Mouse (Mus musculus) myocyte (in vitro differentiated cells): ENCODE data around the gene Creg1. TPM values are rescaled to one million over a fixed set of nuclear protein-coding genes. Genes with fewer than 3 reads are reported as not detected.

Experiments used
- H3K27me3 ChIP-seq: one replicate; pipeline ENCODE4 v1.6.1; 2011; ENCODE audit not compliant: control insufficient read depth, insufficient read depth, insufficient read length
- H3K36me3 ChIP-seq: one replicate; pipeline ENCODE4 v1.6.1; 2011; ENCODE audit not compliant: control insufficient read depth, insufficient read depth
- H3K4me2 ChIP-seq: one replicate; pipeline ENCODE4 v1.6.1; 2011; ENCODE audit warnings: low read depth, control low read depth
- H3K4me3 ChIP-seq: one replicate; pipeline ENCODE4 v1.5.1; 2011; ENCODE audit warnings: mild to moderate bottlenecking, control low read depth, moderate library complexity
- H3K79me2 ChIP-seq: one replicate; pipeline ENCODE4 v1.6.1; 2011; ENCODE audit not compliant: control insufficient read depth, insufficient read depth
- H3ac ChIP-seq: one replicate; pipeline ENCODE4 v1.6.1; 2011; ENCODE audit not compliant: control insufficient read depth, insufficient read length
- CEBPB ChIP-seq: IDR thresholded peaks from 2 replicates; pipeline ENCODE4 v1.6.1; 2011; ENCODE audit warnings: mild to moderate bottlenecking, moderate library complexity; ENCODE audit not compliant: poor library complexity, insufficient read depth, severe bottlenecking
- E2F4 ChIP-seq: IDR thresholded peaks from one replicate; pipeline ENCODE4 v1.6.1; 2011; ENCODE audit warnings: mild to moderate bottlenecking, control low read depth, moderate library complexity; ENCODE audit not compliant: insufficient read depth
- MAX ChIP-seq: IDR thresholded peaks from one replicate; pipeline ENCODE4 v1.6.1; 2011; ENCODE audit warnings: low read depth, mild to moderate bottlenecking, control low read depth
- MYOD1 ChIP-seq, 3 experiments: IDR thresholded peaks; one replicate each; pipeline ENCODE4 v1.6.1; 2011; ENCODE audit warnings: control low read depth in 2 of 3, low read depth in 2 of 3, mild to moderate bottlenecking in 2 of 3, moderate library complexity in 1 of 3; ENCODE audit not compliant: insufficient read length in 2 of 3, control insufficient read depth in 1 of 3
- MYOG ChIP-seq, 3 experiments: IDR thresholded peaks; one replicate each; pipeline ENCODE4 v1.6.1; 2011; ENCODE audit warnings: control low read depth in 2 of 3, low read depth in 2 of 3, mild to moderate bottlenecking in 2 of 3; ENCODE audit not compliant: insufficient read length in 2 of 3, control insufficient read depth in 1 of 3, insufficient read depth in 1 of 3
- POLR2A ChIP-seq: IDR thresholded peaks from one replicate; pipeline ENCODE4 v1.6.1; 2011; ENCODE audit warnings: low read depth, mild to moderate bottlenecking, control low read depth, moderate library complexity; ENCODE audit not compliant: insufficient read length
- POLR2AphosphoS2 ChIP-seq: IDR thresholded peaks from one replicate; pipeline ENCODE4 v1.6.1; 2011; ENCODE audit warnings: low read depth, control low read depth; ENCODE audit not compliant: insufficient read length
- REST ChIP-seq: IDR thresholded peaks from one replicate; pipeline ENCODE4 v1.6.1; 2011; ENCODE audit warnings: mild to moderate bottlenecking, control low read depth, moderate library complexity; ENCODE audit not compliant: insufficient read depth, insufficient read length
- SRF ChIP-seq: IDR thresholded peaks from one replicate; pipeline ENCODE4 v1.6.1; 2011; ENCODE audit warnings: low read depth; ENCODE audit not compliant: control insufficient read depth, insufficient read length
- TCF12 ChIP-seq: IDR thresholded peaks from one replicate; pipeline ENCODE4 v1.6.1; 2011; ENCODE audit warnings: mild to moderate bottlenecking, control low read depth; ENCODE audit not compliant: poor library complexity, insufficient read depth, severe bottlenecking
- TCF3 ChIP-seq: IDR thresholded peaks from one replicate; pipeline ENCODE4 v1.6.1; 2011; ENCODE audit warnings: low read depth, control low read depth; ENCODE audit not compliant: insufficient read length
- USF1 ChIP-seq: IDR thresholded peaks from one replicate; pipeline ENCODE4 v1.6.1; 2011; ENCODE audit warnings: low read depth, mild to moderate bottlenecking, control low read depth, moderate library complexity
- polyA plus RNA-seq: library from polyadenylated mRNA; unstranded; fragments of >200 nt; fragmentation: generic; extraction: Trizol; gene quantifications from one replicate; pipeline ENCODE4 v1.2.1, GENCODE M21; 2012; ENCODE audit warnings: missing spikeins

Gene Creg1
- polyA plus RNA-seq, 1 experiment, result 18.7 TPM

GRCm38 (mm10) chr1:165818145-165818860, 54.8 kb downstream of the Creg1 start:
- TF ChIP-seq TCF3, result no peak
- TF ChIP-seq MAX, result no peak
- TF ChIP-seq MYOD1 (IDR thresholded peaks at IDR 0.05; ENCODE audit: control insufficient read depth in 1 of 3, insufficient read length in 2 of 3, low read depth in 2 of 3), result no peak
- no peak for TF ChIP-seq POLR2AphosphoS2
- TF ChIP-seq CEBPB, result no peak
- no peak for TF ChIP-seq REST
- Histone ChIP-seq H3K4me2 (no peak overlapping the region), H3K27me3 (peaks cover 5% of the 10 kb centered on the region), H3K4me3 (no peak overlapping the region), H3ac (no peak overlapping the region), H3K36me3 (no peaks in the 10 kb centered on the region), H3K79me2 (no peaks in the 10 kb centered on the region)

DNA sequence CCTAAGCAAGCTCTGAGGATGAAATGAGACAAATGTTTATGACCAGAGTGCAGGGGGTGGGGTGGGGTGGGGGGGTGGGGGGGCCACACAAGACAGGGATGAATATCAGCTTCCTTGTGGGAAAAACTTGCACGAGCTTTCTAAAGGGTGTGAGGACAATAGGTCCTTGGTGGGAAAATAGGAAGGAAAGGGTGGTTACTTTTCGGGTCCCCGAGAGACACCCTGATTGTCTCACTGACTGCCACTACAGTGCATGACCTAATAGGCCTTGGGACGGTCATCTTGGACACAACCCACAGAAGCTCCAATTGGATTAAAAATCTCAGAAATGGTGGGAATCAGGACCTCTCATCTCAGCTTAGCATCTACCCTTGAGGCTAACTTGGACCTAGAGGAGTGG, 55.6 kb downstream of the Creg1 start:
- H3K27me3 ChIP-seq, result peaks cover 5% of the 10 kb centered on the region
- no peak overlapping the region for H3K4me3 ChIP-seq
- H3ac ChIP-seq, result no peak overlapping the region
- no peaks in the 10 kb centered on the region for H3K79me2 ChIP-seq
- no peak overlapping the region for H3K4me2 ChIP-seq
- no peaks in the 10 kb centered on the region for H3K36me3 ChIP-seq
- TF ChIP-seq USF1, result no peak
- TF ChIP-seq SRF, result no peak
- no peak for TF ChIP-seq POLR2AphosphoS2
- TF ChIP-seq POLR2A, result no peak
- no peak for TF ChIP-seq MAX
- no peak for TF ChIP-seq CEBPB
- no peak for TF ChIP-seq REST
- TF ChIP-seq TCF3, result no peak
- TF ChIP-seq TCF12, result no peak
- TF ChIP-seq E2F4, result no peak
- TF ChIP-seq MYOG (IDR thresholded peaks at IDR 0.05; ENCODE audit: control insufficient read depth in 1 of 3, insufficient read depth in 1 of 3, insufficient read length in 2 of 3, low read depth in 2 of 3), result no peak
- no peak for TF ChIP-seq MYOD1 (IDR thresholded peaks at IDR 0.05; ENCODE audit: control insufficient read depth in 1 of 3, insufficient read length in 2 of 3, low read depth in 2 of 3)

DNA sequence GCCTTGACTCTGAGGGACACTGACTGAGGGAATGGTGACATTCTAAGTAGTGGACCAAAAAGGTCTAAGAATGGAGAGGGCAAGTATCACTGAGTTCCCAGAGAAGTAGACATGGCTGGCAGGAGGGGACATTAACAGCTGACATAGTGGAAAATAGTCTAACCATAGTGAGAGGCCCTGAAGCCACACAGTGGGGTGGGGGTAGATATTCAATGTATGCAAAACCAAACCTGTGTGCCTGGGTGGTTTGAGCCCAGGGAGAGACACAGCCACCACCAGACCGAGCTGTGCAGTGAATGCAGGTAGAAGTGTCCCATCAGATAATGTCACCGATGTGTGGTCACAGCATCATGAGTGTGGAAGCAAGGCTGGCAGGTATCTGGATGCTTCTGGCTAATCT, 58.5 kb downstream of the Creg1 start:
- H3ac ChIP-seq, result no peak overlapping the region
- H3K36me3 ChIP-seq, result no peaks in the 10 kb centered on the region
- no peak overlapping the region for H3K4me2 ChIP-seq
- peaks cover 5% of the 10 kb centered on the region for H3K27me3 ChIP-seq
- no peak overlapping the region for H3K4me3 ChIP-seq
- H3K79me2 ChIP-seq, result no peaks in the 10 kb centered on the region
- TF ChIP-seq USF1 (no peak), POLR2AphosphoS2 (no peak), SRF (no peak), TCF3 (no peak), CEBPB (no peak), MYOD1 (IDR thresholded peaks at IDR 0.05; ENCODE audit: control insufficient read depth in 1 of 3, insufficient read length in 2 of 3, low read depth in 2 of 3) (no peak), MAX (no peak)

Other genes starting within 250 kb of the Creg1 start
- gene Mpzl1, start 129.2 kb upstream of the Creg1 start, polyA plus RNA-seq, result 11.8 TPM
- 0.04 TPM for gene Rcsd1, start 54.0 kb upstream of the Creg1 start, polyA plus RNA-seq
- not detected for gene Cd247, start 24.9 kb downstream of the Creg1 start, polyA plus RNA-seq
- gene Pou2f1, start 238.9 kb downstream of the Creg1 start, polyA plus RNA-seq, result 2.1 TPM